Mouse (Mus musculus) gastrocnemius, postnatal 36 days (tissue): Measurements from ENCODE around the gene Cyb5r3. TPM values are rescaled to one million over a fixed set of nuclear protein-coding genes. Genes with fewer than 3 reads are reported as not detected.

Experiments used
- DNase-seq, 2 experiments: peaks; one replicate each; pipeline ENCODE4 v3.0.0; 2022
- intact Hi-C: fragments of 180-260 bp; cut with DNase I; formaldehyde crosslinking; loops from one replicate; pipeline ENCODE4 v1.15.1; 2025
- total RNA-seq, 2 experiments: library from RNA; stranded (reverse); gene quantifications; 2 replicates each; pipeline ENCODE4 v1.2.3; 2021

Gene Cyb5r3
- total RNA-seq, 2 experiments from 2014 or later: 41.8 to 54.2 TPM

- no peak for DNase-seq
- intact Hi-C loops: loop anchor here (5.0 kb wide), 1 partner anchor 36 kb away; no protein-coding TSS in a partner anchor
Measured at GRCm38 (mm10) chr15:83170956-83171659, 1.3 kb downstream of the Cyb5r3 start.

GRCm38 (mm10) chr15:83169772-83170722, 2.3 kb downstream of the Cyb5r3 start:
- intact Hi-C loops: loop anchor here (5.0 kb wide), 2 partner anchors 37 to 352 kb away; no protein-coding TSS in a partner anchor

GRCm38 (mm10) chr15:83168875-83169771, 3.3 kb downstream of the Cyb5r3 start:
- intact Hi-C loops: loop anchor here (5.0 kb wide), 1 partner anchor 353 kb away; no protein-coding TSS in a partner anchor
- DNase-seq: no peak

More at GRCm38 (mm10) chr15:83169772-83170722, 2.3 kb downstream of the Cyb5r3 start:
- DNase-seq: peak in 1 of 2 experiments; percentile 25

DNA sequence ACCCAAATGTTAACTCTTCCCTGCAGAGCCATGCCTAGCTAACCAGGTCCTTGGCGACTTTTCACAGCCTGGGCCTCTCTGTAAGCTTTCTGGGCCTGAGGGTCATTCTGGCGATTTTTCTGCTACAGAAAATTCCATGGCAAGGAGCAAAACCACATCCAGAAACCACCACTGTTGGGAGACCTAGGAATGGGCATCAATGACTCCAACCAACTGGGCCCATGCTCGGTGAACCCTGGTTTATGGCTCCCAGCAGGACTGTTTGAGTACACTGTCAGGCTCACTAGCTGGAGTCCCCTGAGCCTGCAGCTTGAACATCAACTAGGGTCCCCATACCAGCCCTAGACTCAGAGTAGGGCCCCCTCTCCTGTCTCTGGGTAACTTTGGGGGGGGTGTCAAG, 4.1 kb downstream of the Cyb5r3 start:
- intact Hi-C loops: loop anchor here (5.0 kb wide), 1 partner anchor 354 kb away; no protein-coding TSS in a partner anchor
- no peak for DNase-seq

- no peak for DNase-seq
- intact Hi-C loops: loop anchor here (5.0 kb wide), 1 partner anchor 355 kb away; no protein-coding TSS in a partner anchor
Measured at GRCm38 (mm10) chr15:83167550-83168065, 4.8 kb downstream of the Cyb5r3 start.

GRCm38 (mm10) chr15:83167126-83167525, 5.3 kb downstream of the Cyb5r3 start:
- no peak for DNase-seq
- intact Hi-C loops: loop anchor here (5.0 kb wide), 1 partner anchor 355 kb away; no protein-coding TSS in a partner anchor

DNA sequence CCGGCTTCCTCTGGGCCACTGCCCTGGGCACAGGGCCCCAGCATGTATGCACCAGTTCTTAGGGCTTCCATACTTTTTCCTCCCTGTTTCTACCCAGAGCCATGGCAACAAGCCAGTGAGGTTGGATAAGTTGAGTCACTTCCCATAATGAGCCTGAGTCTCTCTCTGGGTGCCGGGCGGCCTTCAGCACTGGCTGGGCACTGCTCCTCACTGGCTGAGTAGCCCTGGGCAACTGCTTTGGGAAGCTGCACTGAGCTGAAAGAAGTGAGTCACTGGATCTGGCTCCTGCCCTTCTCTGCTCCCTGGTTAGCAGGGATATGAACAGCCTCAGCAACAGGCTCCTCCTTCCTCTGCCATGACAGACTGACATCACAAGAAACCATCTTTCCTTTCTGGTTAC, 5.8 kb downstream of the Cyb5r3 start:
- DNase-seq: peak; percentile 51 to 55
- intact Hi-C loops: loop anchor here (5.0 kb wide), 1 partner anchor 356 kb away; no protein-coding TSS in a partner anchor

GRCm38 (mm10) chr15:83165526-83166315, 6.7 kb downstream of the Cyb5r3 start:
- intact Hi-C loops: loop anchor here (5.0 kb wide), 1 partner anchor 357 kb away; no protein-coding TSS in a partner anchor
- no peak for DNase-seq

DNA sequence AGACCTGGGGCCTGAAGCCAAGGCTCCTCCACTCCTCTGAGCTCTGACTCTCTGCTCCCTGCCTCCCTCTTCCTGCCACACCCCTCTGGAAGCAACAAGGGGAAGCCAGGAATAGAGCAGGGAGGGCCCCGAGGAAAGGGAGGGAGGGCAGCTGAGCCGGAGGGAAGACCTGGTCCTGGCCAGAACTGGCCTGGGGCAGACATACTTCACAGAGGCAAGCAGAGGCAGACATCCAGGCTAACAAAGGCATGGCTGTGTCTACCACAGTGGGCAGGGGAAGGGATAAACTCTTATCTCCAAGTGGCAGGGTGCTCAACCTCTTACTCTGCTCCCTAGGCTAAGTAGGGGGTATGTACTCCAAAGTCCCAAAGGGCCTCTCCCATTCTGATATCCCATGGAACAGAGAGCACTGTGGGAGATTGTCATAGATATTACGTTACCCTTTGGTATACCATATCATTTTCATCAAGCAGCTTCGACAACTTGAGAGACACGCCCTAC, 7.4 kb downstream of the Cyb5r3 start:
- intact Hi-C loops: loop anchor here (5.0 kb wide), 2 partner anchors 207 to 357 kb away; no protein-coding TSS in a partner anchor

GRCm38 (mm10) chr15:83162818-83163485, 9.4 kb downstream of the Cyb5r3 start:
- intact Hi-C loops: loop anchor here (5.0 kb wide), 1 partner anchor 209 kb away; no protein-coding TSS in a partner anchor
- DNase-seq: no peak

More for the DNA sequence above, 7.4 kb downstream of the Cyb5r3 start:
- DNase-seq: peak in 1 of 2 experiments; percentile 70

DNA sequence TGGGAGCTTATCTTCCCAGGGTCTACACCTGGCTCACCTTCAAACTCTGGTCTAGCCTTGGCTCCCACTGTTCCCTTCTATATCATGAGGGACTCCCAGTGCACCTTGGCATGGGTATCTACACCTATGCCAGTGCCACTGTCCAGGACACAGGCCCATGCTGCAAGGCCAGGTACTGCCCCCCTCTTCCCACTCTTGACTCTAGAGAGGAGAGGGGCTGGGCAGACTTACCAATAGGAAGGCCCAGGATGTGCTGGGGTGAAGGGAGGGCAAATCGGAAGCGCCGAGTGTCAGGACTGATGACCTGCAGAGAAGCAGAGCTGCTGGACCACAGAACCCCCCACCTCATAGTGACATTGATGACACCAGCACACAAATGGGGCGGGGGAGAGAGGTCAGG, 10.4 kb downstream of the Cyb5r3 start:
- intact Hi-C loops: loop anchor here (5.0 kb wide), 1 partner anchor 210 kb away; no protein-coding TSS in a partner anchor
- no peak for DNase-seq

DNA sequence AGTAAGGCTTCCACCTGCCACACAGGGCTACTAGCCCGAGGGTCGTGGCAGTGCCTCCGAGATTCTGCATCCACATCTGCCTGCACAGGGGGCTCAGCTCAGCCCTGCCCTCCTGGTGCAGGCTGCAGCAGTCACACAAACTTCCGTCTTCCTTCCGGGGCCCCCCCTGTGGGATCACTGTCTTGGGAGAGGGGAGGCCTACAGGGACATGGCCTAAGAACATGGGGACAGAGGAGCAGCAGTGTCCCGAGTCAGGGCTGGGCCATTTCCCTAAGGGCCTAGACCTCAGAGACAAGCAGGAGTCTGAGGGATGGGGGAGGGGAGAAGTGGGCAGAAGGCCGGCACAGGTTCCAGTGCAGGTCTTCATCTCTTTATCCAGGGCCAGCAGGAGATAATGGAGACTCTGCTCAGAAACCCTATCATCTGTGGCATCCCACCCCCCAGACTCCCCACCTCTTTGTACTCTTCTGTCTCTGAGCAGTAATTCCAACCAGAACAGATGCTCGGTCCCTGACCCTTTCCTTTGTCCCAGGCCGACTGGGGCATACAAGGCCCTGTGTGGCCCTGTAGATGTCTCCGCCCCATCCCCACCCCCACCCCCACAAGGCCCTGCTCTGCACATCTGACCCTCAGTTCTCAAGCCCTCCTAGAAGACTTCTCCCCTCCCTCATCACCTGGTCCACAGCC, 11.2 kb downstream of the Cyb5r3 start:
- no peak for DNase-seq
- intact Hi-C loops: loop anchor here (5.0 kb wide), 1 partner anchor 211 kb away; no protein-coding TSS in a partner anchor

- intact Hi-C loops: loop anchor here (5.0 kb wide), 1 partner anchor 212 kb away; no protein-coding TSS in a partner anchor
- DNase-seq: no peak
Measured at GRCm38 (mm10) chr15:83160561-83160960, 11.8 kb downstream of the Cyb5r3 start.

- DNase-seq: no peak
- intact Hi-C loops: loop anchor here (5.0 kb wide), 2 partner anchors 47 to 212 kb away; no protein-coding TSS in a partner anchor
Measured at GRCm38 (mm10) chr15:83159823-83160222, 12.6 kb downstream of the Cyb5r3 start.

- intact Hi-C loops: loop anchor here (5.0 kb wide), 1 partner anchor 49 kb away; no protein-coding TSS in a partner anchor
- DNase-seq: no peak
Measured at GRCm38 (mm10) chr15:83158587-83159160, 13.7 kb downstream of the Cyb5r3 start.

GRCm38 (mm10) chr15:83157667-83158064, 14.7 kb downstream of the Cyb5r3 start:
- intact Hi-C loops: loop anchor here (5.0 kb wide), 1 partner anchor 50 kb away; no protein-coding TSS in a partner anchor
- no peak for DNase-seq
